Mouse (Mus musculus) lung, adult 2 months (tissue): Measurements from ENCODE around the gene Mapk14.

Experiments used
- CTCF ChIP-seq: fragments of 200-500 bp; IDR thresholded peaks from 2 replicates; pipeline ENCODE4 v1.5.1; 2011; ENCODE audit warnings: mild to moderate bottlenecking, low read length, control low read depth; ENCODE audit not compliant: insufficient read depth
- POLR2A ChIP-seq: fragments of 200-500 bp; IDR thresholded peaks from 2 replicates; pipeline ENCODE4 v1.6.1; 2011; ENCODE audit warnings: low read depth, mild to moderate bottlenecking, control low read depth, low read length, borderline replicate concordance; ENCODE audit errors: extremely low read depth

- TF ChIP-seq POLR2A (no peak), CTCF (no peak)
Measured at GRCm38 (mm10) chr17:28659564-28659963, 31.6 kb upstream of the Mapk14 start.
